Comparison of ENCODE assay signal across 9 mouse cellular contexts in genomic region chr11:117118721-117119321, GRCm38 (mm10). TPM values are rescaled to one million over a fixed set of nuclear protein-coding genes. Genes with fewer than 3 reads are reported as not detected.
DNase-seq lines count a peak whose midpoint lies in the region; ATAC-seq and TF ChIP-seq lines count a peak whose summit lies in the region.
"Had no signal": no experiment of that assay in that cellular context is flagged by ENCODE, and none has a peak within 500 bp of the region (broad histone marks: within the 10 kb centered on the region; RNA-seq: fewer than 3 reads in every experiment).

No protein-coding gene starts in this region.

- WGBS in intestine, embryonic 15.5 days = 56% methylated on average over 11 of the region's 11 CpGs
- WGBS in intestine, postnatal 0 days = 67% methylated on average over 11 of the region's 11 CpGs
- WGBS in embryonic facial prominence, embryonic 14.5 days = 32% methylated on average over 11 of the region's 11 CpGs
- 77% methylated on average over 9 of the region's 11 CpGs for WGBS in macrophage (ENCODE audit: missing documents)

- H3K79me2 ChIP-seq in MEL (ENCODE audit: control insufficient read depth, insufficient read depth, low read length, poor library complexity) (peaks cover 18% of the 10 kb centered on the region), macrophage (ENCODE audit: inconsistent target) (peaks cover 83% of the 10 kb centered on the region)

- TF ChIP-seq EP300 in MEL (IDR thresholded peaks at IDR 0.05; ENCODE audit: low read depth in 1 of 2, low read length in 2 of 2) = no peak

- no peak for ATAC-seq in intestine, embryonic 15.5 days
- no peak for ATAC-seq in intestine, postnatal 0 days
- no peak for ATAC-seq in embryonic facial prominence, embryonic 14.5 days (ENCODE audit: low read depth)
- ATAC-seq in CD4-positive, CD25-positive, alpha-beta regulatory T cell, adult 4 months = no peak
- ATAC-seq: Patski had no signal

- no peak overlapping the region for H3K4me3 ChIP-seq in intestine, embryonic 15.5 days (replicated peaks)
- H3K4me3 ChIP-seq in intestine, postnatal 0 days (ENCODE audit: low read depth, low read length) = no peak overlapping the region
- H3K4me3 ChIP-seq in MEL (ENCODE audit: control insufficient read depth in 1 of 2, insufficient read depth in 1 of 2, low read depth in 2 of 2, low read length in 2 of 2) (no peak overlapping the region), macrophage (ENCODE audit: inconsistent target) (no peak overlapping the region)
- no peak overlapping the region for H3K4me3 ChIP-seq in embryonic facial prominence, embryonic 14.5 days (ENCODE audit: low read depth, low read length)

- TF ChIP-seq POLR2A in MEL (IDR thresholded peaks at IDR 0.05; ENCODE audit: control insufficient read depth in 1 of 2, insufficient read depth in 1 of 2, low read depth in 1 of 2, low read length in 2 of 2, poor library complexity in 1 of 2) = no peak

- peaks cover 34% of the 10 kb centered on the region for H3K4me1 ChIP-seq in intestine, embryonic 15.5 days (replicated peaks)
- peaks cover 5% of the 10 kb centered on the region; the same call in 1 of the 2 replicates for H3K4me1 ChIP-seq in intestine, postnatal 0 days (replicated peaks; ENCODE audit: control insufficient read depth, insufficient read depth, low read length)
- H3K4me1 ChIP-seq in MEL (ENCODE audit: control insufficient read depth in 1 of 2, insufficient read depth in 2 of 2, low read length in 2 of 2) = peaks cover 0 to 6% of the 10 kb centered on the region in 2 experiments; a peak in 2 of 4 replicates
- H3K4me1 ChIP-seq in embryonic facial prominence, embryonic 14.5 days (ENCODE audit: control insufficient read depth, insufficient read depth, low read length) = peaks cover 69% of the 10 kb centered on the region

- no peaks in the 10 kb centered on the region for H3K9me3 ChIP-seq in intestine, embryonic 15.5 days
- H3K9me3 ChIP-seq in intestine, postnatal 0 days (ENCODE audit: control insufficient read depth) = no peaks in the 10 kb centered on the region
- no peaks in the 10 kb centered on the region for H3K9me3 ChIP-seq in MEL (replicated peaks; ENCODE audit: insufficient read depth, low read length)
- no peaks in the 10 kb centered on the region for H3K9me3 ChIP-seq in embryonic facial prominence, embryonic 14.5 days (ENCODE audit: control insufficient read depth, low read length)

- no peak overlapping the region for H3K27ac ChIP-seq in intestine, embryonic 15.5 days
- H3K27ac ChIP-seq in intestine, postnatal 0 days (ENCODE audit: low read depth, low read length) = no peak overlapping the region
- H3K27ac ChIP-seq in MEL (ENCODE audit: control insufficient read depth, low read depth, low read length) = no peak overlapping the region
- H3K27ac ChIP-seq in embryonic facial prominence, embryonic 14.5 days (replicated peaks; ENCODE audit: low read depth, low read length) = peak overlapping the region; percentile 71
- H3K27ac ChIP-seq in macrophage = peak overlapping the region; percentile 98

- peaks cover 9% of the 10 kb centered on the region for H3K27me3 ChIP-seq in intestine, embryonic 15.5 days (replicated peaks)
- H3K27me3 ChIP-seq in intestine, postnatal 0 days (replicated peaks; ENCODE audit: control insufficient read depth, insufficient read depth, low read length) = no peaks in the 10 kb centered on the region
- H3K27me3 ChIP-seq in MEL (ENCODE audit: control insufficient read depth in 1 of 2, insufficient read depth in 2 of 2, low read length in 2 of 2) = no peaks in the 10 kb centered on the region
- H3K27me3 ChIP-seq in embryonic facial prominence, embryonic 14.5 days (replicated peaks; ENCODE audit: control insufficient read depth, insufficient read depth, low read length) = no peaks in the 10 kb centered on the region
- H3K27me3 ChIP-seq: Patski had no signal

- H3K9ac ChIP-seq in intestine, embryonic 15.5 days = no peak overlapping the region
- no peak overlapping the region for H3K9ac ChIP-seq in intestine, postnatal 0 days (ENCODE audit: low read depth, low read length)
- no peak overlapping the region for H3K9ac ChIP-seq in MEL (ENCODE audit: control insufficient read depth, low read depth, low read length, poor library complexity, severe bottlenecking)
- H3K9ac ChIP-seq in embryonic facial prominence, embryonic 14.5 days (ENCODE audit: low read depth, low read length) = peak overlapping the region; percentile 48

- DNase-seq in MEL (ENCODE audit: low read depth, low spot score) = no peak
- DNase-seq in embryonic facial prominence, embryonic 14.5 days (ENCODE audit: low spot score) = peak; percentile 65
- no peak for DNase-seq in right cerebral cortex, postnatal 14 days
- DNase-seq in left cerebral cortex, adult 11 months (ENCODE audit: low spot score) = no peak

- TF ChIP-seq RAD21 in MEL (IDR thresholded peaks at IDR 0.05; ENCODE audit: low read depth, low read length) = no peak

- H3K4me2 ChIP-seq in intestine, embryonic 15.5 days (replicated peaks) = 0 out of 2 replicates have a peak overlapping the region, but pooled peaks have one; percentile 3
- no peak overlapping the region; the same call in 1 of the 2 replicates for H3K4me2 ChIP-seq in intestine, postnatal 0 days (replicated peaks; ENCODE audit: low read depth)
- peak overlapping the region; percentile 29 for H3K4me2 ChIP-seq in embryonic facial prominence, embryonic 14.5 days (ENCODE audit: low read depth, low read length)

- no peaks in the 10 kb centered on the region for H3K36me3 ChIP-seq in intestine, embryonic 15.5 days
- peaks cover 9% of the 10 kb centered on the region; the same call in 1 of the 2 replicates for H3K36me3 ChIP-seq in intestine, postnatal 0 days (ENCODE audit: control insufficient read depth, insufficient read depth)
- H3K36me3 ChIP-seq in MEL (ENCODE audit: control insufficient read depth in 1 of 2, insufficient read depth in 2 of 2, low read length in 2 of 2) (peaks cover 0 to 10% of the 10 kb centered on the region in 2 experiments; a peak in 3 of 4 replicates), macrophage (ENCODE audit: inconsistent target) (peaks cover 47% of the 10 kb centered on the region)
- H3K36me3 ChIP-seq in embryonic facial prominence, embryonic 14.5 days (ENCODE audit: control insufficient read depth, insufficient read depth, low read length) = peaks cover 14% of the 10 kb centered on the region

- no peak for TF ChIP-seq CTCF in intestine, postnatal 0 days (IDR thresholded peaks at IDR 0.05; ENCODE audit: low read depth)
- TF ChIP-seq CTCF in MEL (IDR thresholded peaks at IDR 0.05 in 2 of 3, conservative IDR thresholded peaks at IDR 0.05 in 1 of 3; ENCODE audit: control insufficient read depth in 1 of 3, insufficient read depth in 1 of 3, low read depth in 2 of 3, low read length in 3 of 3, poor library complexity in 1 of 3, severe bottlenecking in 1 of 3) = no peak

TF ChIP-seq in MEL, 35 proteins besides CTCF, POLR2A, EP300 and RAD21:
- TF ChIP-seq USF1 (IDR thresholded peaks at IDR 0.05; ENCODE audit: low read depth, low read length) (peak; percentile 23; the same call in 1 of the 2 replicates), JUND (IDR thresholded peaks at IDR 0.05; ENCODE audit: low read depth, low read length) (peak; percentile 74; the same call in 1 of the 2 replicates), SMC3 (IDR thresholded peaks at IDR 0.05; ENCODE audit: low read depth, low read length) (no peak), MEF2A (IDR thresholded peaks at IDR 0.05; ENCODE audit: extremely low read depth, insufficient replicate concordance, low read depth, low read length, poor library complexity, severe bottlenecking) (no peak)

RNA-seq across cellular contexts. Expression of gene Sec14l1, which starts 3.9 kb away (rescaled TPM):
- polyA plus RNA-seq in intestine, embryonic 15.5 days (2015; fragmentation: Nextera tagmentation; extraction: Ambion mirVana) = 30.4 and 30.7 TPM in 2 replicates
- polyA plus RNA-seq in intestine, postnatal 0 days (2015; fragmentation: Nextera tagmentation; extraction: Ambion mirVana) = 22.8 and 23.9 TPM in 2 replicates
- total RNA-seq in MEL (2012; rRNA removed) = 42.0 and 44.6 TPM in 2 replicates
- 10 to 100 TPM in 1 of 2 experiments, not detected in 1; 55.9 TPM for polyA plus RNA-seq in MEL (2012; ENCODE audit: insufficient read depth in 1 of 2, insufficient read length in 2 of 2, low read depth in 1 of 2, low replicate concordance in 2 of 2, missing spikeins in 1 of 2)
- polyA plus RNA-seq in embryonic facial prominence, embryonic 14.5 days (2014; fragmentation: Nextera tagmentation; extraction: Ambion mirVana) = 43.8 and 45.4 TPM in 2 replicates
- total RNA-seq in macrophage (2018; cell fraction: chromatin; rRNA removed) = 100 to 1,000 TPM in 16 of 26 experiments, 10 to 100 TPM in 10; 25.1 to 225 (median 124) TPM
- 100 to 1,000 TPM in 18 of 26 experiments, 10 to 100 TPM in 8; 50.1 to 156 (median 113) TPM for total RNA-seq in macrophage (2018; cell fraction: cytosol; rRNA removed)
- 100 to 1,000 TPM in 13 of 26 experiments, 10 to 100 TPM in 13; 32.0 to 183 (median 99.2) TPM for total RNA-seq in macrophage (2018; cell fraction: nucleus; rRNA removed)
- 81.5 to 112 TPM (median 87.8 TPM) in 3 replicates for polyA plus RNA-seq in macrophage (2018)
- 10 to 100 TPM; 11.9 to 18.9 TPM for polyA plus RNA-seq in CD4-positive, CD25-positive, alpha-beta regulatory T cell, adult 4 months (2017; shearing (Covaris generic))

Comparison
In these comparisons a context has a peak if more than half of its experiments do, and no peak if none do; other contexts are left out.
1. H3K27ac ChIP-seq: peak in embryonic facial prominence, embryonic 14.5 days (single experiment) and macrophage (single experiment); none in intestine, embryonic 15.5 days (single experiment), intestine, postnatal 0 days (single experiment) and MEL (single experiment).